Mouse (Mus musculus) intestine, embryonic 16.5 days (tissue): ENCODE measurements around the gene Hyou1. TPM values are rescaled to one million over a fixed set of nuclear protein-coding genes. Genes with fewer than 3 reads are reported as not detected.
"Not testable (repeated sequence)": the region's sequence is repeated elsewhere in the genome, so short reads cannot be mapped to it uniquely, and the experiment has no call there.

Source experiments
- ATAC-seq: fragments of 200-750 bp; cut with Nextera tagmentation; 2 replicates; pipeline ENCODE4 v1.8.0; 2017; ENCODE audit warnings: moderate TSS enrichment, moderate library complexity
- H3K27ac ChIP-seq: fragments of 300-500 bp; sonication (generic); 2 replicates; pipeline ENCODE4 v1.5.1; 2014; ENCODE audit warnings: mild to moderate bottlenecking, low read length
- H3K27me3 ChIP-seq: fragments of 300-500 bp; sonication (generic); replicated peaks from 2 replicates; pipeline ENCODE4 v1.6.1; 2014; ENCODE audit warnings: low read length, control low read depth, mixed read lengths; ENCODE audit not compliant: control insufficient read depth, insufficient read depth
- H3K36me3 ChIP-seq: fragments of 300-500 bp; sonication (generic); 2 replicates; pipeline ENCODE4 v1.6.1; 2014; ENCODE audit warnings: low read length, control low read depth; ENCODE audit not compliant: control insufficient read depth, insufficient read depth
- H3K4me1 ChIP-seq: fragments of 300-500 bp; sonication (generic); 2 replicates; pipeline ENCODE4 v1.6.1; 2014; ENCODE audit warnings: low read length, control low read depth, mixed read lengths; ENCODE audit not compliant: control insufficient read depth, insufficient read depth
- H3K4me2 ChIP-seq: fragments of 300-500 bp; sonication (generic); 2 replicates; pipeline ENCODE4 v1.6.1; 2014; ENCODE audit warnings: low read depth, low read length, control low read depth
- H3K4me3 ChIP-seq: fragments of 300-500 bp; sonication (generic); 2 replicates; pipeline ENCODE4 v1.5.1; 2014; ENCODE audit warnings: mild to moderate bottlenecking, low read length
- H3K9ac ChIP-seq: fragments of 300-500 bp; sonication (generic); 2 replicates; pipeline ENCODE4 v1.6.1; 2014; ENCODE audit warnings: low read depth, low read length
- H3K9me3 ChIP-seq: fragments of 300-500 bp; sonication (generic); 2 replicates; pipeline ENCODE4 v1.6.1; 2016; ENCODE audit warnings: low read length, control low read depth; ENCODE audit not compliant: control insufficient read depth
- WGBS: fragments of 180-500 bp; shearing (Covaris S2); extraction: QIAGEN DNeasy Blood & Tissue Kit; methylation state at CpG from one replicate; pipeline ENCODE4 v1.1.7; 2014; 5-methylcytosine and 5-hydroxymethylcytosine counted together
- polyA plus RNA-seq: library from polyadenylated mRNA; unstranded; fragments of >200 nt; fragmentation: Nextera tagmentation; extraction: Ambion mirVana; gene quantifications from 2 replicates; pipeline ENCODE4 v1.2.1, GENCODE M21; 2015

The Hyou1 gene
- polyA plus RNA-seq, 1 experiment from 2014 or later: 36.5 TPM

DNA sequence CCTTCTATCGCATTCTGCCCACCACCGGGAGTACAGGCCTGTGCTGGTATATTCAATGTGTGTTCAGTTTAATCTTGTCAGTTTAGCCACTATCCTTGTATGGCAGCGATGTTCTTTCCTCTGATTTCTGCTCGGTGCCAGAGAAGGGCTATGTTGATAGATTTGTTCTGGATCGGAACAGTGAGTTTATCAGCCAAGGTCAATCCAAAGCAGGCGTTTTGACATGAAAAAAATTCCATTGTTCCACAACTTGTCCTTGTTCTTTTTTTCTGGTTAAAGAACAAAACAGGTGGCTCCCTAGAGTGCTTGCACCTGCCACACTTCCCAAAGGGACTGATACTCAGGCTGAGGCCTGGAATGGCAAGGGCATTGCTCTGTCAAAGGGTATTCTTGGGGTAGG is 3.1 kb upstream of the Hyou1 start:
- Histone ChIP-seq H3K4me3 (no peak overlapping the region), H3K4me2 (no peak overlapping the region), H3K9ac (no peak overlapping the region), H3K27ac (no peak overlapping the region), H3K36me3 (0 out of 2 replicates have a peak, but pooled peaks cover 3% of the 10 kb centered on the region), H3K9me3 (no peaks in the 10 kb centered on the region), H3K27me3 (no peaks in the 10 kb centered on the region), H3K4me1 (peaks cover 12% of the 10 kb centered on the region)
- ATAC-seq: no peak
- 87% methylated on average over 6 of the region's 6 CpGs for WGBS

DNA sequence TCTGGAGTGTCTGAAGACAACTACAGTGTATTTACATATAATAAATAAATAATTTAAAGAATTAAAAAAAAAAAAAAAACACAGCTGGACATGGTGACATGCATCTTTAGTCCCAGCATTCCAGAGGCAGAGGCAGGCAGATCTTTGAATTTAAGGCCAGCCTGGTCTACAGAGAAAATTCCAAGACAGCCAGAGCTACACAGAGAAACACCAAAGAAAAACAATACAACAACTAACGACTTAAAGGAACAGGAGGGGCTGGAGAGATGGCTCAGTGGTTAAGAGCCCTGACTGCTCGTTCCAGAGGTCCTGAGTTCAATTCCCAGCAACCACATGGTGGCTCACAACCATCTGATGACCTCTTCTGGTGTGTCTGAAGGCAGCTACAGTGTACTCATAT is 2.0 kb upstream of the Hyou1 start:
- H3K4me3 ChIP-seq, H3K9ac ChIP-seq, H3K4me2 ChIP-seq, ATAC-seq, H3K9me3 ChIP-seq, H3K36me3 ChIP-seq, H3K27me3 ChIP-seq, H3K27ac ChIP-seq: not testable (repeated sequence)
- H3K4me1 ChIP-seq: peaks cover 12% of the 10 kb centered on the region
- WGBS: 73% methylated on average over 2 of the region's 2 CpGs

DNA sequence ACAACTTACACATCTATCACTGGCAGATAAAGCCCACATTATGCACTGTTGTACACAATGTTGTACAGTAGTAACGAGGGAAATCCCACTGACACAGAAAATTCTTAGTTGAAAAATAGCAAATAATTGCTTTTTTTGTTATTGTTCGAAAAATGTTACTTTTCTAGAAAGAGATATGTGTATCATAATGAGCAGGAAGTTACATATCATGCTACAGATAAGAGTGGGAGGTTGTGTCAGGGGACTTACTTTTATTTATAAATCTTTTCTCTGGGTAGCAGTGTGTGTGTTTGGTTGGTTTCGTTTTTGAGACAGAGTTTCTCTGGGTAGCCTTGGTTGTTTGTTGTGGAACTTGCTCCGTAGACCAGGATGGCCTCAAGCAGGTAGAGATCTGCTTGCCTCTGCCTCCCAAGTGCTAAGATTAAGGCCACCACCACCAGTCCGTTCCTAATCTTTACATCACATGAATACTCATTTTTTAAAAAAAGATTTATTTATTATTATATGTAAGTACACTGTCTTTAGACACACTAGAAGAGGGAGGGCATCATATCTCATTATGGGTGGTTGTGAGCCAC is 1.0 kb upstream of the Hyou1 start:
- 84% methylated on average over 5 of the region's 5 CpGs for WGBS
- H3K27ac ChIP-seq: peak overlapping the region; percentile 91
- H3K9me3 ChIP-seq: no peaks in the 10 kb centered on the region
- peak overlapping the region; percentile 93 for H3K4me3 ChIP-seq
- H3K4me1 ChIP-seq: peaks cover 12% of the 10 kb centered on the region
- no peaks in the 10 kb centered on the region for H3K27me3 ChIP-seq
- no peak for ATAC-seq
- 0 out of 2 replicates have a peak, but pooled peaks cover 5% of the 10 kb centered on the region for H3K36me3 ChIP-seq
- H3K4me2 ChIP-seq: peak overlapping the region; percentile 68
- peak overlapping the region; percentile 85 for H3K9ac ChIP-seq

DNA sequence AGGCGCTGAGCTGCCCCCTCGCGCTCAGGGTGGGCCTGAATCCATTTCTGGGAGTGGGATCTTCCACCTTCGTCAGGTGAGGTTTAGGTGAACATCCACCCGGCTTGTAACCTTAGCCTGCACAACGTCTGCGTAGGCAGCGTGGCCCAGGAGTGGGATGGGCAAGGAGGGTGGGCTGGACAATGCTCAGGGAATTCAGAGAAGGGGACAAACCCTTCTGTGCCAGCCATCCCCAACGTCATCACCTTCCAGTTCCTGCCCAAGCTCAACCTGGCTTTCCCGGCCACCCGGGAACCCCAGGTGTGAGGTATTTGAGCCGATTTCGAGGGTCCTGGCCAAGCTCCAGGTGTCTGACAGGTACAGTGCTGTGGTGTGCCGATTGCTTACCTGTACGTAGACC is 572 bp downstream of the Hyou1 start:
- peaks cover 12% of the 10 kb centered on the region for H3K4me1 ChIP-seq
- peak overlapping the region; percentile 92 for H3K9ac ChIP-seq
- peak overlapping the region; percentile 84 for H3K27ac ChIP-seq
- H3K4me2 ChIP-seq: peak overlapping the region; percentile 88
- WGBS: 5% methylated on average over 15 of the region's 15 CpGs
- peak overlapping the region; percentile 93 for H3K4me3 ChIP-seq
- no peaks in the 10 kb centered on the region for H3K27me3 ChIP-seq
- 0 out of 2 replicates have a peak, but pooled peaks cover 16% of the 10 kb centered on the region for H3K36me3 ChIP-seq
- peak; percentile 33 for ATAC-seq
- no peaks in the 10 kb centered on the region for H3K9me3 ChIP-seq

DNA sequence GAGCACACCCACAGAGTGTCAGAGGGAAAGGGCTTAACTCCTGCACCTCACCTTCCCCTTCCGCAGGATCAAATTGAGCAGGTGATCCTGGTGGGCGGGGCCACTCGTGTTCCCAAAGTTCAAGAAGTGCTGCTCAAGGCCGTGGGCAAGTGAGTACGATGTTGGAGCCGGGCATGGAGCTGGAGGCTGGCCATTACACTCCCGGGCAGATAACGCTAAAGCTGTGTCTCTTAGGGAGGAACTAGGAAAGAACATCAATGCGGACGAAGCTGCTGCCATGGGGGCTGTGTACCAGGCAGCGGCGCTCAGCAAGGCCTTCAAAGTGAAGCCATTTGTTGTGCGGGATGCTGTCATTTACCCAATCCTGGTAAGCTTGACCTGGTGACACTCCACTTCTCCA is 5.3 kb downstream of the Hyou1 start:
- no peak overlapping the region for H3K27ac ChIP-seq
- peaks cover 32% of the 10 kb centered on the region for H3K36me3 ChIP-seq
- peaks cover 10% of the 10 kb centered on the region for H3K4me1 ChIP-seq
- 91% methylated on average over 13 of the region's 13 CpGs for WGBS
- no peak overlapping the region for H3K9ac ChIP-seq
- no peak overlapping the region for H3K4me3 ChIP-seq
- no peak for ATAC-seq
- no peak overlapping the region for H3K4me2 ChIP-seq
- no peaks in the 10 kb centered on the region for H3K9me3 ChIP-seq
- H3K27me3 ChIP-seq: no peaks in the 10 kb centered on the region

DNA sequence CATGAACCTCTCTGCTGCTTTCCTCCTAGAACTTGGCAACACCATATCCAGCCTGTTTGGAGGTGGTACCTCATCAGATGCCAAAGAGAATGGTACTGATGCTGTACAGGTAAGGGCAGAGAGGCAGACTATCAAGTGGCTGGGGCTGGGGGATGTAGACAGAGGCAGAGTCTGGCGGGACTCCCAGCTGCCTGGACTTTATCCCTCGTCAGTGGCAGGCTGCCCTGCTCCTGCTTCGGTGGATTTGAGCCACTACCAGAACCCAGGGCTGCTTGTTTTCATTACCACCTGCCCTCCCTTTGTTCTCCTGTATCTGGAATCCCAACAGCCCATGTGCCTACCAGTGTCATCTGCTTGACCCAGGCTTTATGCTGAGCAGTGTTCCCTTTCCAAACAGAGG is 7.9 kb downstream of the Hyou1 start:
- H3K4me1 ChIP-seq: no peaks in the 10 kb centered on the region
- peaks cover 36% of the 10 kb centered on the region for H3K36me3 ChIP-seq
- H3K9me3 ChIP-seq: no peaks in the 10 kb centered on the region
- H3K4me2 ChIP-seq: no peak overlapping the region
- H3K9ac ChIP-seq: no peak overlapping the region
- ATAC-seq: no peak
- WGBS: 74% methylated on average over 3 of the region's 3 CpGs
- no peaks in the 10 kb centered on the region for H3K27me3 ChIP-seq
- no peak overlapping the region for H3K4me3 ChIP-seq
- H3K27ac ChIP-seq: no peak overlapping the region

DNA sequence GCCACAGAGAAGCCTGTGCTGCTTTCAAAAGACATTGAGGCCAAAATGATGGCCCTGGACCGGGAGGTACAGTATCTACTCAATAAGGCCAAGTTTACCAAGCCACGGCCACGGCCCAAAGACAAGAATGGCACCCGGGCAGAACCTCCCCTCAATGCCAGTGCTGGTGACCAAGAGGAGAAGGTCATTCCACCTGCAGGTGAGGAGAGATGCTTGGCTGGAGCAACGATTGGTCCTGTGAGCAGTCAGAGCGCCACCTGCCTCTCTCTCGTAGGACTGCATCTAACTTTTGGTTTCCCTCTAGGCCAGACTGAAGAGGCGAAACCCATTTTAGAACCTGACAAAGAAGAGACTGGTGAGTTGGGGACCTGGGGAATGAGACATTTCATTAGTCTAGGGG is 10.0 kb downstream of the Hyou1 start:
- no peaks in the 10 kb centered on the region for H3K27me3 ChIP-seq
- no peak for ATAC-seq
- H3K4me1 ChIP-seq: no peaks in the 10 kb centered on the region
- H3K9ac ChIP-seq: no peak overlapping the region
- H3K36me3 ChIP-seq: peaks cover 30% of the 10 kb centered on the region
- H3K4me2 ChIP-seq: no peak overlapping the region
- 54% methylated on average over 8 of the region's 8 CpGs for WGBS
- no peak overlapping the region for H3K27ac ChIP-seq
- H3K9me3 ChIP-seq: no peaks in the 10 kb centered on the region
- H3K4me3 ChIP-seq: no peak overlapping the region

DNA sequence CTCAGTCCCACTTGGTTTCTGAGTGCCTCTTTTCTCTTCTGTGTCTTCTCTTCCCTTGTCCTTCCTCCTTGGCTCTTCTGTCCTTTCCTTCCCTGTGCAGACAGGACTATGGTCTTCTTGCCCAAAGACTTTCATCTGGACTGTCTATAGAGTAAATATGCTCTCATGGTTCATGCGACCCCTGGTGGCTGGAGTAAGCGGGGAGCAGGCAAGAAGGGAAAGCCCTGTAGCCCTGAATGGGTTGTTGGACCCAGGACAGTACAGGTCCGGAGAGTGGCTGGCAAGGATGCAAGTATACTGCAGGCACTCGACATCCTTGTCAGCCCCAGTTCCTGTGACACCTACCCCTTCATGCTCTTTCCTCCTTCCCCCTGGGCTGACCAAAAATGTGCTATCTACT is 12.2 kb downstream of the Hyou1 start:
- Histone ChIP-seq H3K27ac (no peak overlapping the region), H3K36me3 (peaks cover 23% of the 10 kb centered on the region), H3K9ac (no peak overlapping the region), H3K4me1 (0 out of 2 replicates have a peak, but pooled peaks cover 3% of the 10 kb centered on the region), H3K27me3 (no peaks in the 10 kb centered on the region), H3K9me3 (no peaks in the 10 kb centered on the region), H3K4me2 (no peak overlapping the region), H3K4me3 (no peak overlapping the region)
- peak; percentile 27 for ATAC-seq
- 43% methylated on average over 4 of the region's 4 CpGs for WGBS

DNA sequence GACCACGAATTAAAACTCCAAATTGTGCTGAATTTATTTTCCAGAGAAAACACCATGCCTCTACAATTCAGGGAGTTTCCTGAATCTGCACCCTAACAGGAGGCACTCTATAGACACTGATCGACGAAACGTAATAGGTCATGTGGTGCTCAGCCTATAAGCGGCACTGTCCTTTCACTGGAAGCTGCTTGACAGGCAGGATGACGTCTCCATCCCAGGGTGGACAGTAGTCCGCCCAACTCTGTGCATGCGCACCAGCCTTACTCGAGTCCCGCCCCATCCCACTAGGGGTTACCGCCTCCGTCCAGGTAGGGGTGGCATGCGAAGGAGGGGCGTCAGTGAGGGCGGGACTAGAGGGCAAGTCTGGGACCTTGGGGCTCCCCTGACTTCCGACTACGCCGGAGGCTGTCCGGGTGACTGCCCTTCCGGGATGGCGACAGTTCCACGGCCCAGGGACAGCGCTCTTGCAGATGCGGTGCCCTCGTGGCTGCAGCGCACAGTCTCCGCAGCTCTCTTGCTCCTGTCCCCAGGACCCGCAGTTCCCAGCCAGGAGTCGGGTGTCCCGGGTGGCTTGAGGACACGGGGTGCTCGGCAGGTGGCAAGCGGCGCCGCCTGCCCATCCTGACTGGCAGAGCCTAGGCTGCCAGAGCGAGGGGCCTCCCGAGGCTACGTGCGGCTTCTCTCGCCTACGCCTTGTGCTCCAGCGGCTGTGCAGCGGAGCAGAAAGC is 17.6 kb downstream of the Hyou1 start, which contains the start of gene Slc37a4:
Slc37a4 (plus strand) TSS at position 169 of the 728 bp plus-strand sequence.
- ATAC-seq: peak; percentile 97
- Histone ChIP-seq H3K27me3 (no peaks in the 10 kb centered on the region), H3K4me1 (peaks cover 13% of the 10 kb centered on the region), H3K36me3 (no peaks in the 10 kb centered on the region), H3K9me3 (no peaks in the 10 kb centered on the region), H3K4me2 (peak within 1 kb of the TSS; percentile 84), H3K27ac (peak within 1 kb of the TSS; percentile 97), H3K4me3 (peak within 1 kb of the TSS; percentile 85), H3K9ac (peak within 1 kb of the TSS; percentile 89)
- under 1% methylated on average over 43 of the region's 43 CpGs for WGBS
